Mouse (Mus musculus): ENCODE measurements around the gene Hivep3. TPM values are rescaled to one million over a fixed set of nuclear protein-coding genes. Genes with fewer than 3 reads are reported as not detected.

The Hivep3 gene
- total and polyA plus RNA-seq, 3 experiments, result 5.1 to 8.2 (median 6.0) TPM

DNA sequence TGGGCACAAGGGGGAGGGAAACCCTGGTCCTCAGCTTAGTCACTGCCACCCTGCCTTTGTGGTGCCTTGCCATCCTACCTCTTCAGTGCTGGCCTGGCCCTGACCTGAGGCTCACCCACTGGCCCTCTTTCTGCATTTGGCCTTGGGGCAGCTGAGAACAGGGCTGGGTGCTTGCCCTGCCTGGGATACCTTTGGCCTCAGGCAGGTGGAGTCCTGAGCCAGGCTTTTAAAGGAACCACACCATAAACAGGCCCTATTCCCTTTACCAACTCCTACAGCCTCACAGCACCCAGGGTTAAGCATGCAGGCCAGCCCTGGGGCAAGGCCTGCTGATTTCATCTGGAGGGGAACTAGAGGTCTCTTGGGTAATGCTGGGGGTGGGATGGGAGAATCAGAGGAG lies 447.0 kb downstream of the Hivep3 start:
- TF ChIP-seq CTCF (IDR thresholded peaks at IDR 0.05) (no peak), EP300 (IDR thresholded peaks at IDR 0.05; ENCODE audit: insufficient read depth, low read depth, low read length) (no peak), POLR2A (IDR thresholded peaks at IDR 0.05; ENCODE audit: insufficient read depth, low read depth, low read length) (no peak)
- Histone ChIP-seq H3K9ac (ENCODE audit: low read depth, low read length) (no peak overlapping the region), H3K4me3 (no peak overlapping the region), H3K4me1 (ENCODE audit: control insufficient read depth, insufficient read depth, low read length) (no peaks in the 10 kb centered on the region), H3K27ac (no peak overlapping the region), H3K79me2 (replicated peaks; ENCODE audit: control insufficient read depth, insufficient read depth, low read length) (no peaks in the 10 kb centered on the region), H3K36me3 (ENCODE audit: control insufficient read depth, insufficient read depth, low read length) (no peaks in the 10 kb centered on the region), H3K27me3 (ENCODE audit: control insufficient read depth, insufficient read depth, low read length) (no peaks in the 10 kb centered on the region)
- intact Hi-C loops (cut with DNase I), result no loop called here
- no peak for DNase-seq

DNA sequence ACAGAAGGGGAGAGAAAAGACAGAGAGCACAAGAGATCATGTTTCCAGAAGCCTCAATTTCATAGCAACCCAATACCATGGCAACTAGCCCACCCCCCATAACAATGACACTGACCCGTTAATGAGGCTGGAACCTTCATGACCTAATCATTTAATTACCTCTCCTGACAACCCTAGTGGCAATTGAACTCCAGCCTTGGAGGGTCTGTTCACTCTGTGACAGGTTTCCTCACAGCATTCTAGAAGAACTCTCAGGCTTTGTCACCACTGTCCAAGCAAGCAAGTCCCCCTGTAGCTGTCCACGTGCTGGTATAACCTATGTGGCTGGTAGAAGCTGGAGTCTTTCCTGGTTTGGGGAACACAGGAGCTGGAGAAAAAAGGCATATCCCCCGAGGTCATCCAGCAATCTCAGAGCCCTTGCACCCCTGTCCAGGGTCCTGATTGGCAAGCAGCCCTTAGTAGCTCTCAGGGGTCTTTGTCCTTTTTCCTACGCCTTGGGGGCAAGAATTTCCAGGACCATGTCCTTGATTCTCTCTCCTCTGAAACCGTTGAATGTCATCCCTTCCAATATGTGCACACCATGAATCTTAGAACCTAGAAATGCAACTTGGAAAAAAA lies 450.9 kb downstream of the Hivep3 start:
- no peaks in the 10 kb centered on the region for H3K36me3 ChIP-seq (ENCODE audit: control insufficient read depth, insufficient read depth, low read length)
- H3K4me3 ChIP-seq, result no peak overlapping the region
- no peak overlapping the region for H3K27ac ChIP-seq
- no peaks in the 10 kb centered on the region for H3K27me3 ChIP-seq (ENCODE audit: control insufficient read depth, insufficient read depth, low read length)
- no peaks in the 10 kb centered on the region for H3K4me1 ChIP-seq (ENCODE audit: control insufficient read depth, insufficient read depth, low read length)
- WGBS, result 20% methylated on average over 5 of the region's 5 CpGs
- intact Hi-C loops (cut with DNase I), result no loop called here
- TF ChIP-seq EP300 (IDR thresholded peaks at IDR 0.05; ENCODE audit: insufficient read depth, low read depth, low read length) (no peak), POLR2A (IDR thresholded peaks at IDR 0.05; ENCODE audit: insufficient read depth, low read depth, low read length) (no peak), CTCF (IDR thresholded peaks at IDR 0.05) (no peak)
- H3K79me2 ChIP-seq (replicated peaks; ENCODE audit: control insufficient read depth, insufficient read depth, low read length), result no peaks in the 10 kb centered on the region
- H3K9ac ChIP-seq (ENCODE audit: low read depth, low read length), result no peak overlapping the region
- DNase-seq, result no peak

DNA sequence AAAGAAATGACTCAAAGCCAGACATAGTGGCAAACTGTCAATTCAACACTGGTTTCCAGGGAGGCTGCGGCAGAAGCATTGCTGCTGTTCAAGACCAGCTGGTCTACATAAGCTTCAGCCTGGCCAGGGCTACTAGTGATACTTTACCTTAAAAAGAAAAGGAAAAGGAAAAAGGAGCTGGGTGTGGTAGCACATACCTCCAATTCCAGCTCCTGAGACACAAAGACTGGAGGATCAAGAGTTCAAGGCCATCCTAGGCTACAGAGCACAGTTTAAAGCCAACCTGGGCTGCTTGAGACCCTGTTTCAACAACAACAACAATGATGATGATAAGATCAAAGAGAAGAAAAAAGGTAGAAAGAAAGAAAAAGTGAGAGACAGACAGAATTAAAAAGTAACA lies 452.9 kb downstream of the Hivep3 start:
- H3K36me3 ChIP-seq (ENCODE audit: control insufficient read depth, insufficient read depth, low read length), result no peaks in the 10 kb centered on the region
- intact Hi-C loops (cut with DNase I), result loop anchor here (1.0 kb wide), 1 partner anchor 66 kb away; no protein-coding TSS in a partner anchor
- H3K27ac ChIP-seq, result no peak overlapping the region
- DNase-seq, result no peak
- TF ChIP-seq CTCF (IDR thresholded peaks at IDR 0.05) (no peak), EP300 (IDR thresholded peaks at IDR 0.05; ENCODE audit: insufficient read depth, low read depth, low read length) (no peak)
- no peaks in the 10 kb centered on the region for H3K27me3 ChIP-seq (ENCODE audit: control insufficient read depth, insufficient read depth, low read length)
- no peak overlapping the region for H3K9ac ChIP-seq (ENCODE audit: low read depth, low read length)
- H3K4me3 ChIP-seq, result no peak overlapping the region
- no peaks in the 10 kb centered on the region for H3K4me1 ChIP-seq (ENCODE audit: control insufficient read depth, insufficient read depth, low read length)
- no peaks in the 10 kb centered on the region for H3K79me2 ChIP-seq (replicated peaks; ENCODE audit: control insufficient read depth, insufficient read depth, low read length)
- WGBS, result 71% methylated on average over 1 of the region's 1 CpGs

DNA sequence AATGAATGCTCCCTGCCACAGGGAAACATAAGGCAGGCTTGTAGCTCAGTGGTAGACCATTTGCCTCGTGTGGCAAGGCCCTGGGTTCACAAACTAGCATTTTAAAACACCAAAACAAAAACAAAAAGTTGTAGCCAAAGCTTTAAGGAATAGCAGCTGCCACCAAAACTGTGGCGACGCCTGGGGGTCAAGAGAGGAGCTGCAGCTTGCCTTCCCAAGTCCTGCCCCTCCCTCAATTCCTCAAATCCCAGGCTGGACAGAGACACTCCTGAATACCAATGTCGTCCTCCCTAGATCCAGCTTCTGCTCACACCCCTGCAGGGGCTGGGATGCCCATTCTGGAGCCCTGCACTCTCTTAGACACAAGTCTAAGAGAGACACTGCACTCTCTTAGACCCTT lies 453.4 kb downstream of the Hivep3 start:
- DNase-seq, result no peak
- 22% methylated on average over 4 of the region's 4 CpGs for WGBS
- no peaks in the 10 kb centered on the region for H3K27me3 ChIP-seq (ENCODE audit: control insufficient read depth, insufficient read depth, low read length)

More for the DNA sequence above, 453.4 kb downstream of the Hivep3 start:
- no peaks in the 10 kb centered on the region for H3K4me1 ChIP-seq (ENCODE audit: control insufficient read depth, insufficient read depth, low read length)
- no peak overlapping the region for H3K9ac ChIP-seq (ENCODE audit: low read depth, low read length)
- H3K36me3 ChIP-seq (ENCODE audit: control insufficient read depth, insufficient read depth, low read length), result no peaks in the 10 kb centered on the region
- H3K4me3 ChIP-seq, result no peak overlapping the region
- TF ChIP-seq POLR2A (IDR thresholded peaks at IDR 0.05; ENCODE audit: insufficient read depth, low read depth, low read length) (no peak), CTCF (IDR thresholded peaks at IDR 0.05) (peak; percentile 75)
- intact Hi-C loops (cut with DNase I), result loop anchor here (1.0 kb wide), 1 partner anchor 67 kb away; no protein-coding TSS in a partner anchor
- H3K27ac ChIP-seq, result no peak overlapping the region
- no peaks in the 10 kb centered on the region for H3K79me2 ChIP-seq (replicated peaks; ENCODE audit: control insufficient read depth, insufficient read depth, low read length)

Other genes with a start within 250 kb of the Hivep3 start
- gene Rimkla, start 241.2 kb upstream of the Hivep3 start, total RNA-seq (2021), result under 1 TPM; 0.66 to 0.70 TPM
- 0.56 and 1.1 TPM in 2 replicates for gene Rimkla, start 241.2 kb upstream of the Hivep3 start, polyA plus RNA-seq (2012; rRNA removed)
- 10 to 100 TPM; 30.3 to 32.1 TPM for gene Foxj3, start 196.8 kb upstream of the Hivep3 start, total RNA-seq (2021)
- gene Foxj3, start 196.8 kb upstream of the Hivep3 start, polyA plus RNA-seq (2012; rRNA removed), result 13.5 and 19.4 TPM in 2 replicates
- gene Frg2f1, start 194.3 kb upstream of the Hivep3 start, total RNA-seq (2021), result 1 to 10 TPM; 6.3 to 6.7 TPM
- gene Frg2f1, start 194.3 kb upstream of the Hivep3 start, polyA plus RNA-seq (2012; rRNA removed), result 3.8 and 4.3 TPM in 2 replicates
- not detected for gene Guca2a, start 96.1 kb upstream of the Hivep3 start, total RNA-seq (2021)
- 0.21 TPM in 1 of 2 replicates, not detected in the other for gene Guca2a, start 96.1 kb upstream of the Hivep3 start, polyA plus RNA-seq (2012; rRNA removed)
- under 1 TPM; 0.44 to 0.68 TPM for gene Guca2b, start 74.8 kb upstream of the Hivep3 start, total RNA-seq (2021)
- 0.35 TPM in 1 of 2 replicates, not detected in the other for gene Guca2b, start 74.8 kb upstream of the Hivep3 start, polyA plus RNA-seq (2012; rRNA removed)